Mouse (Mus musculus) lung, postnatal 0 days (tissue): Measurements from ENCODE around the gene Morn4.

Source experiments
- CTCF ChIP-seq: IDR thresholded peaks from 2 replicates; pipeline ENCODE4 v1.5.1; 2016; ENCODE audit warnings: antibody characterized with exemption, mild to moderate bottlenecking
- EP300 ChIP-seq: IDR thresholded peaks from 2 replicates; pipeline ENCODE4 v1.6.1; 2016; ENCODE audit warnings: antibody characterized with exemption, mild to moderate bottlenecking, control low read depth

GRCm38 (mm10) chr19:42089103-42089747, 3.1 kb upstream of the Morn4 start:
- TF ChIP-seq CTCF (peak; percentile 38; the same call in 1 of the 2 replicates), EP300 (peak; percentile 43; the same call in 1 of the 2 replicates)
